Mouse (Mus musculus): ENCODE measurements at regions not wholly inside any gene's neighbourhood (a gene's known extent, or its start where the extent isn't known, plus 50 kb on each side); places are given as distances from the start of the nearest gene placed in this dataset.

DNA sequence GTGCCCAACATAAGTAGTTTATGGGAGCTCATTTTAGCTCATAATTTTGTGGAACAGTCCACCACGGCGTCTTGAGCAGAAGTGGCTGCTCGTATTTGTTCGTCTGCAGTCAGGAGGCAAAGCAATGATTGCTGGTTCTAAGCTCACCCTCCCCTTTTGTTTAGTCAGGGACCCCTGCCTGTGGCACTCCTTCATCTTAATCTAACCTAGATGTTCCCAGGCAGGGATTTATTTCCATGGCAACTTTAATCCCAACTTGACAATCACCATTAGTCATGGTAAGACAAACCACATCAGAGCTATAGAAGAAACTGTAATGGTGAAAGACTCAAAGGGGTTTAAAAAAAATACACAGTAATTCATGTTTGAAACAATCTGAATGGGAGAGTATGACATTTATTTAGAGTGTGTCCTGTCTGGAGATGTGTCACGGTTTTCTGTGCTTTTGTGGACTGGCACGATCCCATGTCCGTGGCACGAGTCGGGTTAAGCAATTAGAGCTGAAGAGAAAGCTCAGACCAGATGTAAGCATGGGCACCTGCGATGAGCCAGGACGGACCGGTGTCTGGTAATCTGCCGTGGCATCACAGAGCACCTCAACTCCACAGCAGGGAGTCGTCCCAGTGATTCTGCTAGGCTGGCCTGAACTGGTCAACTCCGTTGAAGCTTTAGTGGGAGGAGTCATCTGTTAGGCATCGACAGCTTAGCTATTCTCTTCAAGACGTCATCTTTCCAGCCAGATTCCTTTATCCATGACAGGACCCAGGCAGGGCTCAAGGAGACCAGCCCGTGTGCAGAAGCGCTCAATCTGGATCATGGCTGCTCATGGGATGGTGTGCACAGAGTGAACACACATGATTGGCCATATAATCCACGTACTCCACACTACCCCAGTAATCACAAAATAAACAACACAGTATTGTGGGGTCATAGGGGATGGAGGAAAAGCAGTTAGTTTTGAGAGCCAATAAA, 281.5 kb downstream of the Ajap1 start:
- no peak for TF ChIP-seq CTCF (IDR thresholded peaks at IDR 0.05)
- DNase-seq (ENCODE audit: low spot score) = no peak
- H3K27ac ChIP-seq (ENCODE audit: low read depth, low read length) = no peak overlapping the region
- no peaks in the 10 kb centered on the region for H3K36me3 ChIP-seq (ENCODE audit: insufficient read depth, low read length)
- no peak overlapping the region for H3K4me2 ChIP-seq (ENCODE audit: low read depth, low read length, poor library complexity, severe bottlenecking)
- H3K9me3 ChIP-seq (ENCODE audit: low read length) = no peaks in the 10 kb centered on the region
- no peak for ATAC-seq (ENCODE audit: low FRiP score)
- H3K27me3 ChIP-seq (ENCODE audit: insufficient read depth, low read length) = peaks cover 9% of the 10 kb centered on the region; the same call in 1 of the 2 replicates
- 22% methylated on average over 20 of the region's 20 CpGs for WGBS
- no peaks in the 10 kb centered on the region for H3K4me1 ChIP-seq (ENCODE audit: insufficient read depth, low read length)
- no peak overlapping the region for H3K9ac ChIP-seq (replicated peaks; ENCODE audit: low read length, poor library complexity, severe bottlenecking)
- H3K4me3 ChIP-seq (ENCODE audit: low read depth, low read length) = no peak overlapping the region

DNA sequence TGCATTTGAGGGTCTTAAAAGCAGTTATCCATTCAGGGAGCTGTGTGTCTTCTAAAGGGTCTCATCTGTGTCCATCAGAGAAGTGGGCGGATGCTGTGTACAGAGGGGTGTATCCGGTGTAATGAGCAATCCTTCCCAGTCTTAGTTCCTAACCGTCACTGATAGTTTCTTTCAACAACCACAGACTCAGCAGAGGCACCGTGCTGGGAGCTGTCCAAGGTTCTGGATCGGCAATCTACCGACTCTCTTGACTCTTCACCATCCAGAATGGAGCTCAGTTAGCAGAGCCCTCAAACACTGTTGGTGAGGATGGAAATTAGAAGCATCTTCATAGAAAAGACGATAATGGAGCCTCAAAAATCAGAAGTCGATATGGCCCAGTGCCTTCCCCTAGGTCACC, 293.1 kb downstream of the Ajap1 start:
- Histone ChIP-seq H3K36me3 (ENCODE audit: insufficient read depth, low read length) (no peaks in the 10 kb centered on the region), H3K27me3 (ENCODE audit: insufficient read depth, low read length) (peaks cover 26% of the 10 kb centered on the region), H3K4me1 (ENCODE audit: insufficient read depth, low read length) (peaks cover 9% of the 10 kb centered on the region; the same call in 1 of the 2 replicates), H3K4me3 (ENCODE audit: low read depth, low read length) (no peak overlapping the region), H3K9ac (replicated peaks; ENCODE audit: low read length, poor library complexity, severe bottlenecking) (no peak overlapping the region), H3K9me3 (ENCODE audit: low read length) (no peaks in the 10 kb centered on the region), H3K4me2 (ENCODE audit: low read depth, low read length, poor library complexity, severe bottlenecking) (no peak overlapping the region), H3K27ac (ENCODE audit: low read depth, low read length) (no peak overlapping the region)
- DNase-seq (ENCODE audit: low spot score) (no peak), ATAC-seq (ENCODE audit: low FRiP score) (no peak)
- WGBS = 17% methylated on average over 8 of the region's 8 CpGs
- no peak for TF ChIP-seq CTCF (IDR thresholded peaks at IDR 0.05)

DNA sequence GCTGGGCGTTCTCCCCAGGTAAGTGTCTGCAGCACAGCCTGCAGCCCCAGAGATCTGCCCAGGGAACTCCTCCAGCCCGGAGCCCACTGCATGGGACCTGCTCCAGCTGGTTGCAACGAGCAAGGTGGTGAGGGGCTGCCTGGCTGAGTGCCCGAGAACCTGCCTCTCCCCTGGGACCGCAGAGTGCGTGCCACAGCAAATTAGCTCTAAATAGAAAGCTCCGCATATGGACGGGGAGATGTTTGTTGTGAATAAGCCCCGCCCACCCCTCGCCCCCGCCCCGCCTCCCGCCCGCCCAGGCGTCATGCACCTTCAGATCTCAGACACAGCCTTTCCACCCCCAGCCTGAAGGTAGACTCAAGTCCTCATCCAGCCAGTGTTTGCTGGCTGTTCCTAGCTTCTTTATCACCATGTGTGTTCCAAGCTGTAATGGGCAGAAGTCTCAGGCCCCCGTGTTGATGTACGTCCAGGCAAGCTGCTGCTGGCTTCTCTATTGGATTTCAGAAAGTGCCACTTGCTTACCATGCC, 294.0 kb downstream of the Ajap1 start:
- peak overlapping the region; percentile 37 for H3K4me2 ChIP-seq (ENCODE audit: low read depth, low read length, poor library complexity, severe bottlenecking)
- H3K4me1 ChIP-seq (ENCODE audit: insufficient read depth, low read length) = peaks cover 9% of the 10 kb centered on the region; the same call in 1 of the 2 replicates
- TF ChIP-seq CTCF (IDR thresholded peaks at IDR 0.05) = no peak
- no peak for DNase-seq (ENCODE audit: low spot score)
- H3K9ac ChIP-seq (replicated peaks; ENCODE audit: low read length, poor library complexity, severe bottlenecking) = peak overlapping the region; percentile 36; the same call in 1 of the 2 replicates
- no peak overlapping the region for H3K27ac ChIP-seq (ENCODE audit: low read depth, low read length)
- no peaks in the 10 kb centered on the region for H3K9me3 ChIP-seq (ENCODE audit: low read length)
- 0 out of 2 replicates have a peak, but pooled peaks have one; percentile 13 for ATAC-seq (ENCODE audit: low FRiP score)
- H3K27me3 ChIP-seq (ENCODE audit: insufficient read depth, low read length) = peaks cover 27% of the 10 kb centered on the region
- WGBS = 2% methylated on average over 17 of the region's 17 CpGs
- H3K36me3 ChIP-seq (ENCODE audit: insufficient read depth, low read length) = no peaks in the 10 kb centered on the region
- H3K4me3 ChIP-seq (ENCODE audit: low read depth, low read length) = no peak overlapping the region

DNA sequence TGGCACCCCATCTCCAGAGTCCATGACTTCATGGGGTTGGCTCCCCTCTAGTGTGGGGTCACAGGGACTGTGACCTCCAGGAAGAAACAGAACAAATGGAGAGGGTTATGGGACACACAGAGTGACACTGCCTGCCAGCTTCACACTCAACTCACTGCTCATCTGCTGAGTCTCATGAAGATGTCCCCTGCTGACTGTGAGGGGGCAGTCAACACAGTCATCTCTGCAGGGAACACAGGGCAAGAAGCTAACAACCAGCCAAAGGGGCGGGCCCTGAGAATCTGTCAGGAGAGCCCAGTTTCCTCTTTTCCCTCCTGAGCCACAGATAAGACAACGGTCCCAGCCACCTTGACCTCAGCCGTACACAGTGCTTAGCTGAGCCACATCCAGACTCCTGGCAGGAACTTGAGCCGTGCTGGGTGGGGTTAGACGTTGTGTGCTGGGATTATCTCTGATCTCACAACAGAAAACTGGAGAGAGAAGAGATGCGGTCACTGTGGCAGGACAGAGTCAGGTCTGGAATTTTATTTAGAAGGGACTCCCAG, 294.6 kb downstream of the Ajap1 start:
- no peaks in the 10 kb centered on the region for H3K36me3 ChIP-seq (ENCODE audit: insufficient read depth, low read length)
- H3K4me2 ChIP-seq (ENCODE audit: low read depth, low read length, poor library complexity, severe bottlenecking) = peak overlapping the region; percentile 37
- peak overlapping the region; percentile 36; the same call in 1 of the 2 replicates for H3K9ac ChIP-seq (replicated peaks; ENCODE audit: low read length, poor library complexity, severe bottlenecking)
- ATAC-seq (ENCODE audit: low FRiP score) (no peak), DNase-seq (ENCODE audit: low spot score) (no peak)
- peaks cover 27% of the 10 kb centered on the region for H3K27me3 ChIP-seq (ENCODE audit: insufficient read depth, low read length)
- no peak for TF ChIP-seq CTCF (IDR thresholded peaks at IDR 0.05)
- no peaks in the 10 kb centered on the region for H3K9me3 ChIP-seq (ENCODE audit: low read length)
- H3K27ac ChIP-seq (ENCODE audit: low read depth, low read length) = no peak overlapping the region
- H3K4me3 ChIP-seq (ENCODE audit: low read depth, low read length) = no peak overlapping the region
- peaks cover 9% of the 10 kb centered on the region; the same call in 1 of the 2 replicates for H3K4me1 ChIP-seq (ENCODE audit: insufficient read depth, low read length)
- WGBS = 1% methylated on average over 6 of the region's 6 CpGs

DNA sequence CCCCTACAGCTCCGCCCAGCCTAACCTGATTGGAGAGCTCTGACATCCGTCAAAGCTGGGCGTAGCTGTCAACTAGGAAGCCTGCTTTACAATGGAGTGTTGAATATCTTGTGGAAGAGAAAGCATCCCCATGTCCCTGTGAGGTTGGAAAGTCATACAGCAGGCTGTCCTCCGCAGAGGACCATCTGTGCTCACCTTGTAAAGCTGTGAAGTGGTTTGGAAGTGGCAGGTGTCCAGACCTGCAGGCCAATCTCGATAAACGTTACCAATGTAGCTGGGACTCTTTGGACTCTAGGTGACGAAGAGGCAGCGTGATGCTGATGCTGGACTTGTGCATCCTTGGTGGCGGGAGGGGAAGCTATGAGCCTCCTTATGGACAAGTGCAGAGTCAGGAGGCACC, 305.1 kb downstream of the Ajap1 start:
- no peak for ATAC-seq (ENCODE audit: low FRiP score)
- no peaks in the 10 kb centered on the region for H3K9me3 ChIP-seq (ENCODE audit: low read length)
- no peak for TF ChIP-seq CTCF (IDR thresholded peaks at IDR 0.05)
- H3K4me1 ChIP-seq (ENCODE audit: insufficient read depth, low read length) = no peaks in the 10 kb centered on the region
- no peaks in the 10 kb centered on the region; the same call in 1 of the 2 replicates for H3K27me3 ChIP-seq (ENCODE audit: insufficient read depth, low read length)
- no peak overlapping the region for H3K9ac ChIP-seq (replicated peaks; ENCODE audit: low read length, poor library complexity, severe bottlenecking)
- H3K4me2 ChIP-seq (ENCODE audit: low read depth, low read length, poor library complexity, severe bottlenecking) = no peak overlapping the region
- no peaks in the 10 kb centered on the region for H3K36me3 ChIP-seq (ENCODE audit: insufficient read depth, low read length)
- no peak overlapping the region for H3K4me3 ChIP-seq (ENCODE audit: low read depth, low read length)
- DNase-seq (ENCODE audit: low spot score) = no peak
- H3K27ac ChIP-seq (ENCODE audit: low read depth, low read length) = no peak overlapping the region
- WGBS = 90% methylated on average over 9 of the region's 9 CpGs
